Mouse (Mus musculus) left cerebral cortex, postnatal 4 days (tissue): ENCODE data around the gene Gm11115. TPM values are rescaled to one million over a fixed set of nuclear protein-coding genes. Genes with fewer than 3 reads are reported as not detected.

Experiments used
- DNase-seq: peaks from one replicate; pipeline ENCODE4 v3.0.0-alpha.2; 2022
- intact Hi-C: fragments of 180-260 bp; cut with DNase I; formaldehyde crosslinking; loops from one replicate; pipeline ENCODE4 v1.15.1; 2025
- total RNA-seq, 2 experiments: library from RNA; stranded (reverse); gene quantifications; 2 replicates each; pipeline ENCODE4 v1.2.3; 2021

The Gm11115 gene
- not detected for total RNA-seq

DNA sequence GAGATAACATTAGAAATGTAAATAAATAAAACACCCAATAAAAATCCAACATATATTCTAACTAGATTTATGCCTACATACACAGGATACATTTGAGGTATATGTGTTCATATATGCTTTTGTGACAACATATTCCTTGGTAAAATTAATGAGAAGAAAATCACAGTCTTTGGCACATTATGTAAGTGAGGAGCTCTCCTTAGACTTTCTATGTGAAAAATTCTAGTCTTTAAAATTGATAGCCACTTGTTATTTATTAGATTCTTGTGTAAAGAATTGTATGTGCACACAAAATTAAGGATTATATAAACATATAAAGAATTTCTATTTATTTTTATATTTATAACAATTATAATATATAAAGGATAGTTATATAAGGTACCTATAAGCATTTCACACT, at the start of gene Gm11115:
Gene Gm11115, minus strand, starts transcription at position 101 of the 400 bp plus-strand sequence.
- no peak for DNase-seq

DNA sequence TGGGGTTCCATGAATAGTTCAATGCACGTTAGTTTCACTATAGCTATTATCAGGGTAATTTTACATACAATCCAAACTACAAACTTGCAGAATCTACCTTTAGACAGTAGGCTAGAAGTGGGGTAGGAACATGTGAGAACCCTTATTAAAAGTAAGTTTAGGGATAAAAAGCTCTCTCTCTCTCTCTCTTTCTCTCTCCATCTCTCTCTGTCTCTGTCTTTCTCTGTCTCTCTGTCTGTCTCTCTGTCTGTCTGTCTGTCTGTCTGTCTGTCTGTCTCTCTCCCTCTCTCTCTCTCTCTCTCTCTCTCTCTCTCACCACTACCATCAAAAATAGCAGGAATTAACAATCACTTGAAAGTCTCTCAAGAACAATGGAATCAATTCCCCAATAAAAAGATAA, 42.5 kb downstream of the Gm11115 start, which contains the start of gene Gm11116:
Gene Gm11116, minus strand, starts transcription at position 101 of the 400 bp plus-strand sequence.
- DNase-seq, result no peak
- intact Hi-C loops, result no loop called here

More for the DNA sequence above, at the start of gene Gm11115:
- intact Hi-C loops, result no loop called here

Other genes with a start within 250 kb of the Gm11115 start
- gene Csn3, start 228.5 kb downstream of the Gm11115 start, total RNA-seq, result not detected
- under 1 TPM in 1 of 2 experiments, not detected in 1; 0.22 TPM for gene 2310003L06Rik, start 184.6 kb downstream of the Gm11115 start, total RNA-seq
- gene Gm28434, start 184.6 kb downstream of the Gm11115 start, total RNA-seq, result not detected
- not detected for gene Cabs1, start 174.7 kb downstream of the Gm11115 start, total RNA-seq
- not detected for gene Smr3a, start 151.6 kb downstream of the Gm11115 start, total RNA-seq
- not detected for gene Smr2, start 67.5 kb downstream of the Gm11115 start, total RNA-seq
- gene Gm11116, start 42.6 kb downstream of the Gm11115 start, total RNA-seq, result not detected
- gene Gm7714, start 114.8 kb upstream of the Gm11115 start, total RNA-seq, result not detected
- not detected for gene Prol1, start 163.2 kb upstream of the Gm11115 start, total RNA-seq
- gene Amtn, start 222.0 kb upstream of the Gm11115 start, total RNA-seq, result not detected